Mouse (Mus musculus) embryonic fibroblast, embryonic 13.5 days (primary cell): ENCODE data around the gene Stac3. TPM values are rescaled to one million over a fixed set of nuclear protein-coding genes. Genes with fewer than 3 reads are reported as not detected.

Source experiments
- H3K27ac ChIP-seq: 2 replicates; pipeline ENCODE4 v1.5.1; 2012; ENCODE audit warnings: low read length, control low read depth, inconsistent platforms; ENCODE audit not compliant: insufficient read depth
- H3K4me1 ChIP-seq: 2 replicates; pipeline ENCODE4 v1.6.1; 2011; ENCODE audit warnings: low read length; ENCODE audit not compliant: control insufficient read depth, insufficient read depth
- H3K4me3 ChIP-seq: 2 replicates; pipeline ENCODE4 v1.5.1; 2011; ENCODE audit warnings: mild to moderate bottlenecking, control low read depth, low read length; ENCODE audit not compliant: insufficient read depth
- CTCF ChIP-seq: IDR thresholded peaks from 2 replicates; pipeline ENCODE4 v1.5.1; 2011; ENCODE audit warnings: mild to moderate bottlenecking, control low read depth, low read length, moderate library complexity, borderline replicate concordance; ENCODE audit not compliant: insufficient read depth
- POLR2A ChIP-seq: IDR thresholded peaks from 2 replicates; pipeline ENCODE4 v1.6.1; 2011; ENCODE audit warnings: low read depth, mild to moderate bottlenecking, control low read depth, low read length, moderate library complexity
- polyA plus RNA-seq: library from polyadenylated mRNA; stranded (reverse); fragments of >200 nt; gene quantifications from 2 replicates; pipeline ENCODE4 v1.2.4, GENCODE M21; 2011; ENCODE audit warnings: low read depth; ENCODE audit not compliant: missing spikeins, insufficient read length

Gene Stac3
- polyA plus RNA-seq, 1 experiment: 3.9 TPM

DNA sequence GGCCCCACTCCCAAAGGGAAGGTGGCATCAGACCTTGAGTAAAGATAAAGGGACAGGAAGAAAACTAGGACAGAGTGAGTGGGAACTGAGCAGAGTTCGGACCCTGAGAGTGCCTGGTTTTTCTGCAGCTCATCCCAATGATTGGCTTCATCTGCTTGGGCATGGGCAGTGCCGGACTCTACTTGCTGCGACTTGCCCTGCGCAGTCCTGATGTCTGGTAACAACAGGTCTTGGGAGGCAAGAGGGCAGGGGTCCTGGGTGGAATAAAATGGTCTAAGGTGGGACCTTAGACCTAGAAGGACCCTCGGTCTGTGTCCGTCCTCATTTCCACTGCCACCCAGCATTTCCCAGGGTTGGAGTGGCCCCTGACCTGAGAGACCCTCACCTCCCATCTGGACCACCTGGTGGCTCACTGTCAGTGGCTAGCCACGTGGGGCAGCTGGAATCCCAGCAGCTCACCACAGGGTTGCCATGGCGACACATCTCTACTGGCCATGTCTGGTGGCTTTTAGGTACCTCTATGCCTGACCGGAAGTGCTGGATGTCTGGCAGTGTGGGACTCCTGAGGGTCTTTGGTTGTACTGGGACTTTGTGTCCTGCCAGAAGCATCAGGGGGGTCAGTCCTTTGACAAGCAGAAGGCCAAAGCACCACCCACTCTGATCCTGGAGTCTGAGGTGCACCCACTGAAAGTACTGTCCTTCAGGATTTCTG lies 13.9 kb downstream of the Stac3 start:
- TF ChIP-seq POLR2A (no peak), CTCF (no peak)
- Histone ChIP-seq H3K27ac (no peak overlapping the region), H3K4me3 (no peak overlapping the region), H3K4me1 (no peaks in the 10 kb centered on the region; the same call in none of the 2 replicates)

DNA sequence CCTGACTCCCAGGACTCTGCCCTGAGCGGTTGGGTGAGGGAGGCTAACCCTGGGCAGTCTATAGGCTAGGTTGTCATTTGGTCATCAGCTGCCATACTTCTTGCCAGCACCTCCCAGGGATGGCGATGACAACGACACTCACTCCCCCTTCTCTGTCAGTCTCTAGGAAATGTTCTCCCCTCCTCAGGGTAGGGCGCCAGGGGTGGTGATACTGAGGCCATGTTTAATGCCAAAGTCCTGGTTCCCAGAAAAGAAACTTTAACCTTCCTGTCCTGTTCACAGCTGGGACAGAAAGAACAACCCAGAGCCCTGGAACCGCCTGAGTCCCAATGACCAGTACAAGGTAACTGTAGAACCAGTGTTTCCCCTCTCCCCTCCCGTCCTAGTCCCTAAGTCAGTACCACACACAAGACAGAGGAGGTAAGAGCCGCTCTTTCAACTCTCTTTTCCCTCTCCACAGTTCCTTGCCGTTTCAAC lies 14.5 kb downstream of the Stac3 start:
- TF ChIP-seq CTCF (no peak), POLR2A (no peak)
- no peaks in the 10 kb centered on the region; the same call in none of the 2 replicates for H3K4me1 ChIP-seq
- H3K27ac ChIP-seq: no peak overlapping the region
- no peak overlapping the region for H3K4me3 ChIP-seq

DNA sequence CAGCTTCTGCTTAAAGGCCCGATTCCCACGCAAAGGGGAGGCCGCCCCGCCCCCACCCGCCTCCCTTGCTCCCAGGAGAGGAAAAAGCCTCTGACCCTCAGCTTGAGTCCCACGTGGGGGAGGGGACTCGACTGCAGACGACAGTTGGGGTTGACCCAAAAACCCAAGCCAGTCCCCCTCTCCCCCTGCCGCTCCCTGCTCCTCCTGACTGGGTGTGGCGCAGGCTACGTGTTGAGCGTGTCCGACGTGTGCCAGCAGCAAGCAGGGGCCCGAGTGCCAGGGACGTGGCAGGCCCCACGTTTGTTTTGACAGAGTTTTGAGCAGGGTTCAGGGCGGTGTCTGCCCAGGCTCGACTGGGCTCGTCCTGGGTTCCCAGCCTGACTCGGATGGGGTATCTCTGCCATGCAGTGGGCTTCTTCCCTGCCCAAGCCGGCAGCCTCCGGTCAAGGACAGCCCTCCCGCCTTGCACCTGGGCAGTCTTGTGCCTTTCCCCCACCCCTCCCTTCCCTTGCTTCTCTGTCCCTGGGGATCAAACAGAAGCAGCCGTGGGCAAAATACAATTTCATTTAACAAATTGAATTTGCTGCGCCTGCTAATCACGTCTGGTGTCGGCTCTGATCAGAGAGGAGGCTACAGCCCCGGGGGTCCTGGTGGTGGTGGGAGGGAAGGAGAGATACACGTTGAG lies 15.2 kb downstream of the Stac3 start:
- Histone ChIP-seq H3K4me1 (no peaks in the 10 kb centered on the region; the same call in none of the 2 replicates), H3K27ac (no peak overlapping the region), H3K4me3 (no peak overlapping the region)
- no peak; the same call in none of the 2 replicates for TF ChIP-seq POLR2A
- TF ChIP-seq CTCF: no peak

DNA sequence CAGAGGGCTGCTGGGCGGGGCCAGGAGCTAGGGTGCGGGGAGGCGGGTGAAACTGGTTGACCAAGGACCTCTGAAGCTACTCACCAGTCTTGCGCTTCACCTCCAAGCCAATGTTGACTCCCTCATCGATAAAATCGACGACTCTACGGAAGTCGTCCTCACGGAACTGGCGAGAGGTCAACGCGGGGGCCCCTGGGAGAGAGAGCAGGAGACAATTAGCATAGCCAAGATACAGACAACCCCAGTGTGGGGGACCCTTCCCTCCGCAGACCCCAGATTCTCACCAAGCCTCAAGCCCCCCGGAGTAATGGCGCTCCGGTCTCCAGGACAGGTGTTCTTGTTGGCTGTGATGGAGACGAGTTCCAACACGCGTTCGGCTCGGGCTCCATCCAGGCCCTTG lies 16.5 kb downstream of the Stac3 start:
- Histone ChIP-seq H3K4me1 (no peaks in the 10 kb centered on the region; the same call in 1 of the 2 replicates), H3K4me3 (no peak overlapping the region), H3K27ac (no peak overlapping the region)
- no peak for TF ChIP-seq POLR2A
- TF ChIP-seq CTCF: no peak

DNA sequence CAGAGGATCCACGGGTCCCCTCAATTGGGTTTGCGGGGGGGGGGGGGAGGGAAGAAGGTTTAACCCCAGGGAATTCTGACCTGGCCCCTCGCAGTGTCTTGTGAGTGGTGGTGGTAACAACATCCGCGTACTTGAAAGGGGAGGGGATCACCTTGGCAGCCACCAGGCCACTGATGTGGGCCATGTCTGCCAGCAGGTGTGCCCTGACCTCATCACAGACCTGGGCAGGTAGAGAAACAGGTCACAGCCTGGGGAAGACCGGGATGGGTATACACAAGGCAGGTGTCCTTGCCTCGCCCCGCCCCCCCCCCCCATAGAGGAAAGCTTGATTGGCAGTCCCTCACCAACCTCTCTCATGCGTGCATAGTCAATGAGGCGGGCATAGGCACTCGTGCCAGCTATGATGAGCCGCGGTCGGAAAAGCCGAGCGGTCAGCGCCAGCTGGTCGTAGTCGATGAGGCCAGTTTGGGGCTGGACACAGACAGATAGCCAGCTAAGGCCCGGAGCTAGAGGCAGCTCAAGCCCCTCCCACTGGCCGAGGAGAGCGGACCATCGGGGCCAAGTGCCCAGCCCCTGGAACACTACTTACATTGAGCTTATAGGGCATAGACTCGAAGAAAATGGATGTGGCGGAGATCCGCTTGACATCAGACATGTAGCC lies 17.7 kb downstream of the Stac3 start:
- Histone ChIP-seq H3K4me3 (no peak overlapping the region), H3K4me1 (no peaks in the 10 kb centered on the region; the same call in 1 of the 2 replicates), H3K27ac (no peak overlapping the region)
- no peak for TF ChIP-seq POLR2A
- no peak for TF ChIP-seq CTCF

DNA sequence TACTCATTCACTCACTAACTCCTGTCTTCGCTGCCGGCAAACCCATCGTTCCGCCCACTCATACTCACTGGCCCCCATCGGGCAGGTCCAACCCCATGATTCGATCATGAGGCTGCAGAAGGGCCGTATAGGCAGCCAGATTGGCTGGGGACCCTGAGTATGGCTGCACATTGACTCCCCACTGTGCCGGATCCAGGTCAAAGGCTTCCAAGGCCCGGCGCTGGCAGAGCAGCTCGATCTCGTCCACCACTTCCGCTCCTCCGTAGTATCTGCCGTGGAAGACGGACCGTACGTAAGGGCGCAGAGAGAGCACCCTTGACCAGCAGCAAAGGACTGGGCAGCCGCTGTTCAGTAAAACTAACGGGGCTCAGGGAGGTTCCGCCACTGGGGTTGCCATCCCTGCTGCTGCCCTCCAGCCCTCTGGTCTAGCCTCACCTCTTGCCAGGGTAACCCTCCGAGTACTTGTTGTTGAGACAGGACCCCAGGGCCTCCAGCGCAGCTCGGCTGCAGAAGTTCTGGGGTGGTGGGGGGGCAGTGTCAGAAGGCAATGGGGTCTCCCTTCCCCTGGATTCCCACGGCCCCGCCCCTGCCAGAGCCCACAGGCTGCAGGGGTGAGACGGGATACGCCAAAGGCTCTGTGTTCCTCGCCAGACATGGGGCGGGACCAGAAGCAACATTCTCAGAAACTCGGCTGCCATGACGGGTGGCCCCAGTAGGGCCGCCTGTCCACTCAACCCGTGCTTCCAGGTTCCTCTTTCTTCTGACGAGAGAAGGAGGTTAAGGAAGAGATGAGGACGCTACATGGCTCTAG lies 18.6 kb downstream of the Stac3 start:
- TF ChIP-seq POLR2A: no peak
- no peak for TF ChIP-seq CTCF

DNA sequence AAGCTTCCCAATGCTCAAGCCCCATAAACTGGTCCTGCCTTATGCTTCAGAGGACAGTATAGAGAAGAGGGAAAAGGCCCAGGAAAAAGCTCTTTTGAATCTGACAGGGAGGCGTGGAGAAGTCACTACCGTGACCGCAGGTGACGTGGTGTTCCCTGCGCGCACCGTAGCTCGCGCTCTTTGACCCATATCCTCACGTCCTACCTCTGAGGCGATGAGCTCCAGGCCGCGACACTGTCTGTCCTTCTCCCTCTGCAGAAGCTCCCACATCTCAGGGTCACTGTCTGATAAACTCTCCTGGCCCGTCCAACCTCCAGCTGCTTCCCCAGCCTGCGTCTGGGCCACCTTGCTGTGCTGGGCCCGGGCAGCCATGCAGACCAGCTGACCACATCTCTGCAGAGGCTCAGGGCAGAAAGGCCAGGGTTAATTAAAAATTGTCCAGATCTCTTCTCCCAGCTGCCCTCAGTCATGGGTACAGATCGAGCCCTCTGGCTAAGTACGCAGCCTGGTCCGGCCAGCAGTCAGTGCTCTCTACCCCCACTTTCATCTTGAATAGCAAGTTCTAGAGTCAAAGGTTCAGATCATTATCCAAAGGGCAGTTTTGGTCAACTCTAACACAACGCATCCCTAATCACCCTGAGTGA lies 19.4 kb downstream of the Stac3 start:
- no peak for TF ChIP-seq CTCF
- 0 out of 2 replicates have a peak, but pooled peaks have one; percentile 9 for TF ChIP-seq POLR2A
- H3K4me3 ChIP-seq: peak overlapping the region; percentile 89
- no peaks in the 10 kb centered on the region; the same call in 1 of the 2 replicates for H3K4me1 ChIP-seq
- H3K27ac ChIP-seq: no peak overlapping the region

More for the DNA sequence above, 18.6 kb downstream of the Stac3 start:
- Histone ChIP-seq H3K27ac (no peak overlapping the region), H3K4me3 (peak overlapping the region; percentile 89; the same call in 1 of the 2 replicates), H3K4me1 (no peaks in the 10 kb centered on the region; the same call in 1 of the 2 replicates)

DNA sequence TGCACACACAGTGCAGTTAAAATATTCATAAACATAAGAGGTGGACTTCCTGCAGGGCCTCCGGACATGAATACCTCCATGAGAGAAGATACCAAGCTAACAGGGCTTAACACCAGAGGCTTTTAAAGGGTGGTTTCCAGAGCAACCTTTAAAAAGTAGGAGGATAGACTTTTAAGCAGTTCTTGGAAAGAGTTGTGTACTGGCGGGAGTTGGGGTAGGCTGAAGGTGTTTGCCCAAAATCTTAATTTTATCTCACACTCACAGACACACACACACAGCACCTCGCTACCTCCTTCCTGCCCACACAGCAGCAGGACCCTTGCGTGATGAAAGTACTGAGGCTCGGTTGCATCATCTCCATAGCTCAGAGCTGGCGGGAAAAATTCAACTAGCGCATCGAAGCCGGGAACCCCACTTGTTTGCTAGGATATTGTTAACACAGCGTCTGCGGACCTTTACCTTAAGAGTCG lies 20.2 kb downstream of the Stac3 start:
- H3K27ac ChIP-seq: peak overlapping the region; percentile 62
- H3K4me3 ChIP-seq: peak overlapping the region; percentile 89
- H3K4me1 ChIP-seq: no peaks in the 10 kb centered on the region; the same call in 1 of the 2 replicates

More for the DNA sequence above, 20.2 kb downstream of the Stac3 start:
- TF ChIP-seq POLR2A (peak; percentile 66; the same call in 1 of the 2 replicates), CTCF (no peak)
